In genomic region chr9:48058599-48058998, GRCm38 (mm10) we compare ENCODE assay signal across 13 mouse cellular contexts.
DNase-seq lines count a peak whose midpoint lies in the region; ATAC-seq lines count a peak whose summit lies in the region.
"Had no signal": no experiment of that assay in that cellular context is flagged by ENCODE, and none has a peak within 500 bp of the region (broad histone marks: within the 10 kb centered on the region; RNA-seq: fewer than 3 reads in every experiment).

No protein-coding gene starts in this region.

- H3K9me3 ChIP-seq in heart, embryonic 10.5 days, result no peaks in the 10 kb centered on the region
- H3K9me3 ChIP-seq in heart, embryonic 12.5 days (replicated peaks), result no peaks in the 10 kb centered on the region
- H3K9me3 ChIP-seq: midbrain, embryonic 15.5 days had no signal

- H3K4me3 ChIP-seq in heart, embryonic 10.5 days, result no peak overlapping the region
- H3K4me3 ChIP-seq in heart, embryonic 12.5 days, result no peak overlapping the region
- H3K4me3 ChIP-seq: midbrain, embryonic 15.5 days had no signal

- peaks cover 16% of the 10 kb centered on the region for H3K4me1 ChIP-seq in heart, embryonic 10.5 days
- H3K4me1 ChIP-seq in heart, embryonic 12.5 days (replicated peaks), result peaks cover 8% of the 10 kb centered on the region
- H3K4me1 ChIP-seq: midbrain, embryonic 15.5 days had no signal

- H3K4me2 ChIP-seq in heart, embryonic 12.5 days, result no peak overlapping the region; the same call in 1 of the 2 replicates
- H3K4me2 ChIP-seq: midbrain, embryonic 15.5 days had no signal

- no peaks in the 10 kb centered on the region for H3K27me3 ChIP-seq in heart, embryonic 10.5 days (ENCODE audit: insufficient read depth, poor library complexity, severe bottlenecking)
- H3K27me3 ChIP-seq in heart, embryonic 12.5 days (replicated peaks), result no peaks in the 10 kb centered on the region
- H3K27me3 ChIP-seq: midbrain, embryonic 15.5 days had no signal

- peak; percentile 73 for DNase-seq in heart, embryonic 10.5 days (ENCODE audit: low spot score)
- DNase-seq in 3134 (ENCODE audit: extremely low read depth, insufficient read length, low spot score) (peak; percentile 6), adipocyte (ENCODE audit: low spot score) (no peak)
- peak; percentile 86 for DNase-seq in adrenal gland, postnatal 14 days
- peak; percentile 57 for DNase-seq in kidney, postnatal 10 days
- no peak for DNase-seq in spleen, postnatal 4 days (ENCODE audit: low spot score in 2 of 2)
- no peak for DNase-seq in heart, adult 18-20 months
- DNase-seq: cerebellum, adult 11 months; gastrocnemius, postnatal 36 days; layer of hippocampus, postnatal 36 days; lung, adult 2 months had no signal

- no peaks in the 10 kb centered on the region for H3K36me3 ChIP-seq in heart, embryonic 10.5 days
- H3K36me3 ChIP-seq in heart, embryonic 12.5 days, result no peaks in the 10 kb centered on the region
- H3K36me3 ChIP-seq: midbrain, embryonic 15.5 days had no signal

- H3K9ac ChIP-seq in heart, embryonic 12.5 days, result no peak overlapping the region
- H3K9ac ChIP-seq: midbrain, embryonic 15.5 days had no signal

- H3K27ac ChIP-seq in heart, embryonic 10.5 days, result no peak overlapping the region
- no peak overlapping the region for H3K27ac ChIP-seq in heart, embryonic 12.5 days (ENCODE audit: poor library complexity, severe bottlenecking)
- H3K27ac ChIP-seq: midbrain, embryonic 15.5 days had no signal

- WGBS in heart, embryonic 10.5 days, result 51% methylated on average over 8 of the region's 8 CpGs
- WGBS in heart, embryonic 12.5 days, result 39% methylated on average over 8 of the region's 8 CpGs

- ATAC-seq in heart, embryonic 12.5 days (ENCODE audit: insufficient number of reproducible peaks, low FRiP score), result no peak
- ATAC-seq: midbrain, embryonic 15.5 days had no signal

Comparison
In these comparisons a context has a peak if more than half of its experiments do, and no peak if none do; other contexts are left out.
1. DNase-seq: peak in heart, embryonic 10.5 days (single experiment), 3134 (single experiment), adrenal gland, postnatal 14 days (single experiment) and kidney, postnatal 10 days (single experiment); none in spleen, postnatal 4 days (0 of 2), heart, adult 18-20 months (0 of 2) and adipocyte (single experiment).